Mouse (Mus musculus) ES-E14 (cell line): ENCODE data around the gene Inpp1. TPM values are rescaled to one million over a fixed set of nuclear protein-coding genes. Genes with fewer than 3 reads are reported as not detected.

Experiments
- DNase-seq: peaks from one replicate; pipeline ENCODE4 v3.0.0-alpha.2; 2013; ENCODE audit warnings: low read depth, low spot score
- H3K27ac ChIP-seq: 2 replicates; pipeline ENCODE4 v1.5.1; 2012; ENCODE audit warnings: low read depth, mild to moderate bottlenecking, low read length, moderate library complexity, mixed read lengths; ENCODE audit not compliant: poor library complexity, insufficient read depth, severe bottlenecking
- H3K36me3 ChIP-seq: 2 replicates; pipeline ENCODE4 v1.6.1; 2012; ENCODE audit warnings: mild to moderate bottlenecking, low read length, moderate library complexity, mixed read lengths; ENCODE audit not compliant: control insufficient read depth, poor library complexity, insufficient read depth, severe bottlenecking
- H3K4me1 ChIP-seq, 2 experiments: fragments of 150-350 bp in 1 of 2; sonication (generic) in 1 of 2; 2 replicates each; pipeline ENCODE4 v1.6.1; 2012; ENCODE audit warnings: low read length in 2 of 2, mild to moderate bottlenecking in 1 of 2, mixed read lengths in 1 of 2; ENCODE audit not compliant: control insufficient read depth in 2 of 2, insufficient read depth in 2 of 2, poor library complexity in 1 of 2
- H3K4me3 ChIP-seq, 2 experiments: fragments of 150-350 bp in 1 of 2; sonication (generic) in 1 of 2; 2 replicates each; pipeline ENCODE4 v1.5.1; 2012; ENCODE audit warnings: low read length in 2 of 2, low read depth in 1 of 2, mild to moderate bottlenecking in 1 of 2, mixed read lengths in 1 of 2; ENCODE audit not compliant: insufficient read depth in 1 of 2, poor library complexity in 1 of 2, severe bottlenecking in 1 of 2
- H3K9ac ChIP-seq: 2 replicates; pipeline ENCODE4 v1.6.1; 2012; ENCODE audit warnings: low read depth, mild to moderate bottlenecking, low read length, mixed read lengths; ENCODE audit not compliant: poor library complexity, insufficient read depth, severe bottlenecking
- H3K9me3 ChIP-seq: fragments of 150-350 bp; sonication (generic); 2 replicates; pipeline ENCODE4 v1.6.1; 2012; ENCODE audit warnings: low read depth, mild to moderate bottlenecking, low read length; ENCODE audit not compliant: control insufficient read depth, insufficient read depth
- CHD2 ChIP-seq: IDR thresholded peaks from 2 replicates; pipeline ENCODE4 v1.6.1; 2014; ENCODE audit warnings: mild to moderate bottlenecking, low read depth, low read length, inconsistent platforms
- HCFC1 ChIP-seq: IDR thresholded peaks from 2 replicates; pipeline ENCODE4 v1.6.1; 2012; ENCODE audit warnings: low read length, inconsistent platforms, borderline replicate concordance; ENCODE audit not compliant: insufficient read depth
- MAFK ChIP-seq: IDR thresholded peaks from 2 replicates; pipeline ENCODE4 v1.6.1; 2014; ENCODE audit warnings: mild to moderate bottlenecking, low read depth, low read length, inconsistent platforms; ENCODE audit not compliant: insufficient read depth
- ZC3H11A ChIP-seq: IDR thresholded peaks from 2 replicates; pipeline ENCODE4 v1.6.1; 2012; ENCODE audit warnings: low read depth, mild to moderate bottlenecking, inconsistent platforms, low read length, borderline replicate concordance
- ZNF384 ChIP-seq: IDR thresholded peaks from 2 replicates; pipeline ENCODE4 v1.6.1; 2012; ENCODE audit warnings: low read depth, low read length, inconsistent platforms
- in situ Hi-C, 2 experiments: fragments of 600-800 bp; cut with MboI; formaldehyde crosslinking; loops; one replicate each; pipeline ENCODE4 v1.15.1; 2025; ENCODE audit warnings: low sequenced_read_pairs in 2 of 2, inconsistent platforms in 1 of 2; ENCODE audit not compliant: unreplicated experiment in 2 of 2
- total RNA-seq: library from RNA; depleted of rRNA; stranded (reverse); fragments of 300-350 nt; gene quantifications from 2 replicates; pipeline ENCODE4 v1.2.3, GENCODE M21; 2012; rRNA removed

The Inpp1 gene
- 4.7 and 5.1 TPM in 2 replicates for total RNA-seq

- no peaks in the 10 kb centered on the region; the same call in 1 of the 2 replicates for H3K36me3 ChIP-seq
- H3K27ac ChIP-seq: no peak within 1 kb of the TSS
- H3K4me1 ChIP-seq: 0 out of 4 replicates have a peak, but pooled peaks cover 0 to 2% of the 10 kb centered on the region in 2 experiments
- DNase-seq: peak; percentile 15
- no peak for TF ChIP-seq ZC3H11A
- no peak for TF ChIP-seq MAFK
- no peak for TF ChIP-seq ZNF384
- peak within 1 kb of the TSS; percentile 64 to 72 for H3K4me3 ChIP-seq
- peak within 1 kb of the TSS; percentile 60 for H3K9ac ChIP-seq
- in situ Hi-C loops: no loop called here
- no peaks in the 10 kb centered on the region for H3K9me3 ChIP-seq
Observed at GRCm38 (mm10) chr1:52816910-52817812, at the start of gene Inpp1. Gene Inpp1 (minus strand): TSS chr1:52817688.

GRCm38 (mm10) chr1:52866007-52866406 lies 48.5 kb upstream of the Inpp1 start:
- no peak for TF ChIP-seq HCFC1
- no peak for TF ChIP-seq MAFK
- TF ChIP-seq CHD2: no peak
- TF ChIP-seq ZNF384: no peak
- TF ChIP-seq ZC3H11A: no peak
- Histone ChIP-seq H3K4me1 (peaks cover 4 to 5% of the 10 kb centered on the region in 2 experiments; a peak in 3 of 4 replicates), H3K9ac (no peak overlapping the region), H3K4me3 (no peak overlapping the region), H3K9me3 (no peaks in the 10 kb centered on the region), H3K36me3 (no peaks in the 10 kb centered on the region), H3K27ac (no peak overlapping the region)
- no peak for DNase-seq
- in situ Hi-C loops: no loop called here

GRCm38 (mm10) chr1:52864220-52864619 lies 46.7 kb upstream of the Inpp1 start:
- Histone ChIP-seq H3K36me3 (no peaks in the 10 kb centered on the region; the same call in 1 of the 2 replicates), H3K9ac (no peak overlapping the region), H3K4me3 (no peak overlapping the region), H3K4me1 (peaks cover 4 to 5% of the 10 kb centered on the region in 2 experiments; a peak in 3 of 4 replicates), H3K9me3 (no peaks in the 10 kb centered on the region), H3K27ac (no peak overlapping the region)
- TF ChIP-seq CHD2 (no peak), ZC3H11A (no peak), HCFC1 (no peak), ZNF384 (no peak), MAFK (no peak)
- DNase-seq: no peak
- in situ Hi-C loops: no loop called here

GRCm38 (mm10) chr1:52855904-52856601 lies 38.6 kb upstream of the Inpp1 start:
- Histone ChIP-seq H3K4me1 (no peaks in the 10 kb centered on the region), H3K36me3 (no peaks in the 10 kb centered on the region; the same call in 1 of the 2 replicates), H3K4me3 (no peak overlapping the region), H3K27ac (no peak overlapping the region), H3K9me3 (no peaks in the 10 kb centered on the region), H3K9ac (no peak overlapping the region)
- no peak for TF ChIP-seq CHD2
- no peak for TF ChIP-seq ZC3H11A
- peak; percentile 39; the same call in 1 of the 2 replicates for TF ChIP-seq ZNF384
- TF ChIP-seq MAFK: no peak
- in situ Hi-C loops: no loop called here
- DNase-seq: no peak
